Mouse (Mus musculus) heart, embryonic 14.5 days (tissue): Measurements from ENCODE around the gene Terb1. TPM values are rescaled to one million over a fixed set of nuclear protein-coding genes. Genes with fewer than 3 reads are reported as not detected.
A peak's percentile ranks its signal among the peaks of the same experiment; 100 is the strongest.

Experiments
- ATAC-seq: fragments of 200-750 bp; cut with Nextera tagmentation; 2 replicates; pipeline ENCODE4 v1.8.0; 2017; ENCODE audit warnings: low read depth, moderate TSS enrichment; ENCODE audit not compliant: insufficient number of reproducible peaks, insufficient read depth, low FRiP score
- H3K27ac ChIP-seq, 2 experiments: fragments of 200-500 bp in 1 of 2; fragments of 300-500 bp in 1 of 2; sonication (generic) in 1 of 2; replicated peaks in 1 of 2; 2 replicates each; pipeline ENCODE4 v1.5.1; 2012 to 2014; ENCODE audit warnings: low read depth in 2 of 2, low read length in 2 of 2, control low read depth in 1 of 2, mild to moderate bottlenecking in 1 of 2, mixed read lengths in 1 of 2; ENCODE audit not compliant: control insufficient read depth in 1 of 2, insufficient read depth in 1 of 2
- H3K27me3 ChIP-seq: fragments of 300-500 bp; sonication (generic); 2 replicates; pipeline ENCODE4 v1.6.1; 2014; ENCODE audit warnings: mild to moderate bottlenecking, low read length, control low read depth; ENCODE audit not compliant: control insufficient read depth, insufficient read depth
- H3K36me3 ChIP-seq: fragments of 300-500 bp; sonication (generic); 2 replicates; pipeline ENCODE4 v1.6.1; 2014; ENCODE audit warnings: mild to moderate bottlenecking, control low read depth, low read length, mixed read lengths; ENCODE audit not compliant: control insufficient read depth, insufficient read depth
- H3K4me1 ChIP-seq, 2 experiments: fragments of 200-500 bp in 1 of 2; fragments of 300-500 bp in 1 of 2; sonication (generic) in 1 of 2; 2 replicates each; pipeline ENCODE4 v1.6.1; 2012 to 2014; ENCODE audit warnings: low read length in 2 of 2, control low read depth in 1 of 2, mixed read lengths in 1 of 2; ENCODE audit not compliant: control insufficient read depth in 2 of 2, insufficient read depth in 2 of 2
- H3K4me2 ChIP-seq: fragments of 300-500 bp; sonication (generic); 2 replicates; pipeline ENCODE4 v1.6.1; 2014; ENCODE audit warnings: mild to moderate bottlenecking, low read length
- H3K4me3 ChIP-seq, 2 experiments: fragments of 200-500 bp in 1 of 2; fragments of 300-500 bp in 1 of 2; sonication (generic) in 1 of 2; 2 replicates each; pipeline ENCODE4 v1.5.1; 2012 to 2014; ENCODE audit warnings: low read length in 2 of 2, mild to moderate bottlenecking in 2 of 2, control low read depth in 1 of 2, low read depth in 1 of 2, moderate library complexity in 1 of 2; ENCODE audit not compliant: control insufficient read depth in 1 of 2, insufficient read depth in 1 of 2
- H3K9ac ChIP-seq: fragments of 300-500 bp; sonication (generic); 2 replicates; pipeline ENCODE4 v1.6.1; 2014; ENCODE audit warnings: mild to moderate bottlenecking, low read length
- H3K9me3 ChIP-seq: fragments of 300-500 bp; sonication (generic); 2 replicates; pipeline ENCODE4 v1.6.1; 2016; ENCODE audit warnings: low read length, control low read depth; ENCODE audit not compliant: control insufficient read depth
- WGBS: fragments of 180-500 bp; shearing (Covaris S2); extraction: QIAGEN DNeasy Blood & Tissue Kit; methylation state at CpG from one replicate; pipeline ENCODE4 v1.1.7; 2014; 5-methylcytosine and 5-hydroxymethylcytosine counted together
- polyA plus RNA-seq: library from polyadenylated mRNA; unstranded; fragments of >200 nt; fragmentation: Nextera tagmentation; extraction: Ambion mirVana; gene quantifications from 2 replicates; pipeline ENCODE4 v1.2.1, GENCODE M21; 2014

The Terb1 gene
- polyA plus RNA-seq, 1 experiment from 2014 or later = not detected

- no peak overlapping the region for H3K27ac ChIP-seq
- no peaks in the 10 kb centered on the region for H3K27me3 ChIP-seq
- no peak overlapping the region for H3K4me3 ChIP-seq
- no peak overlapping the region for H3K4me2 ChIP-seq
- 66% methylated on average over 13 of the region's 13 CpGs for WGBS
- H3K36me3 ChIP-seq = peaks cover 83% of the 10 kb centered on the region
- no peaks in the 10 kb centered on the region for H3K9me3 ChIP-seq
- no peak overlapping the region for H3K9ac ChIP-seq
- peaks cover 13 to 39% of the 10 kb centered on the region in 2 experiments for H3K4me1 ChIP-seq
- no peak for ATAC-seq
These were observed 72.1 kb downstream of the Terb1 start for GRCm38 (mm10) chr8:104437494-104438135.

GRCm38 (mm10) chr8:104436591-104436990, 73.1 kb downstream of the Terb1 start:
- H3K36me3 ChIP-seq = peaks cover 93% of the 10 kb centered on the region
- 85% methylated on average over 4 of the region's 4 CpGs for WGBS
- H3K9ac ChIP-seq = peak overlapping the region; percentile 52; the same call in 1 of the 2 replicates
- no peak for ATAC-seq
- H3K27ac ChIP-seq = peak overlapping the region; percentile 78 to 84
- no peaks in the 10 kb centered on the region for H3K27me3 ChIP-seq
- no peak overlapping the region for H3K4me3 ChIP-seq
- no peak overlapping the region for H3K4me2 ChIP-seq
- H3K9me3 ChIP-seq = no peaks in the 10 kb centered on the region
- peaks cover 13 to 36% of the 10 kb centered on the region in 2 experiments for H3K4me1 ChIP-seq

GRCm38 (mm10) chr8:104436038-104436437, 73.7 kb downstream of the Terb1 start:
- ATAC-seq = peak; percentile 93
- peak overlapping the region; percentile 78 to 84 for H3K27ac ChIP-seq
- H3K9ac ChIP-seq = peak overlapping the region; percentile 52; the same call in 1 of the 2 replicates
- peak overlapping the region; percentile 28 for H3K4me2 ChIP-seq
- WGBS = 7% methylated on average over 12 of the region's 12 CpGs
- peaks cover 96% of the 10 kb centered on the region for H3K36me3 ChIP-seq
- no peaks in the 10 kb centered on the region for H3K27me3 ChIP-seq
- H3K4me1 ChIP-seq = peaks cover 10 to 31% of the 10 kb centered on the region in 2 experiments
- H3K9me3 ChIP-seq = no peaks in the 10 kb centered on the region
- H3K4me3 ChIP-seq = no peak overlapping the region

DNA sequence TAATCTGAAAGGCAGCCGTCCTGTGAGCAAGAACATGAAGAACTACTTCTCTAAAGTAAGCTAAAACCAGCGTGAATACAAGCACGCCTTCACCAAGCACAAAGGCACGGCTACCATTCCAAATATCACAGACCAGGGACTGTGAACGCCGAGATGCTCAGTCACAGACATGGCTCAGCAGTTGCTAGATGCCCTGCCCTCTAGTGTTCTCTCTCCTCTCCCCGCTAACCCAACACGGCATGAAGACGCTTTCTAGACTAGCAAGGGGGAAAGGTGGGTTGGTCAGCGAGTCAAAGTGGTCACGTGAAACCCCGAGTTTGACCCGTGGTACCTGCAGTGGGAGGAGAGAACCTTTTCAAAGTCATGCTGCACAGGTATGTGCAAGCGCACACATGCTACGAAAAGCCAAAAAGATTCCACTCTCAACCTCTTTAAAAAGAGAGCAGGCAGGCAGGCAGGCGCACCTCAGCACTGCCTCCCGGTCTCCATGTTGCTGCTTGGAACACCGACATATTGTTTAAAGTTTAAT, 74.8 kb downstream of the Terb1 start:
- WGBS = 87% methylated on average over 18 of the region's 18 CpGs
- Histone ChIP-seq H3K4me3 (no peak overlapping the region), H3K27ac (no peak overlapping the region), H3K4me1 (peaks cover 10 to 25% of the 10 kb centered on the region in 2 experiments), H3K9ac (no peak overlapping the region), H3K36me3 (peaks cover 97% of the 10 kb centered on the region), H3K4me2 (no peak overlapping the region), H3K27me3 (no peaks in the 10 kb centered on the region), H3K9me3 (no peaks in the 10 kb centered on the region)
- no peak for ATAC-seq

DNA sequence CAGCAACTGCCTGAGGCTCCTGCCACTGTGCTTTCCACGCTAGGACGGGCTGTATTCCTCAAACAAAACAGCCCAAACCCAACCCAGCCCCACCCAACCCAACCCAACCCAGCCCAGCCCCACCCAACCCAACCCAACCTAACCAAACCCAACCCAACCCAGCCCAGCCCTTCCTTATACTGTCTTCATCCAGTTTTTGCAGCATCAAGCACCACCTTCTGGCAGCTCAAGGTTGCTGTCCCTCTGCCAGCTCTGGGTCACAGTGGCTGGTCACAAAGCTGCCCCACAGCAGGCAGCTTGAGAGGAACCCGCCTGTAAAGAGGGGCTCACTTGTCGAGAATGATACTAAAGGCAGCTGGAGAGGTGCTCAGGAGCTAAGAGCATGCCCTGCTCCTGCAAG, 75.4 kb downstream of the Terb1 start:
- Histone ChIP-seq H3K27ac (no peak overlapping the region), H3K4me3 (no peak overlapping the region), H3K36me3 (peaks cover 97% of the 10 kb centered on the region), H3K9me3 (no peaks in the 10 kb centered on the region), H3K4me1 (peaks cover 10 to 25% of the 10 kb centered on the region in 2 experiments), H3K9ac (no peak overlapping the region), H3K27me3 (no peaks in the 10 kb centered on the region), H3K4me2 (no peak overlapping the region)
- no peak for ATAC-seq
- WGBS = 79% methylated on average over 4 of the region's 4 CpGs

DNA sequence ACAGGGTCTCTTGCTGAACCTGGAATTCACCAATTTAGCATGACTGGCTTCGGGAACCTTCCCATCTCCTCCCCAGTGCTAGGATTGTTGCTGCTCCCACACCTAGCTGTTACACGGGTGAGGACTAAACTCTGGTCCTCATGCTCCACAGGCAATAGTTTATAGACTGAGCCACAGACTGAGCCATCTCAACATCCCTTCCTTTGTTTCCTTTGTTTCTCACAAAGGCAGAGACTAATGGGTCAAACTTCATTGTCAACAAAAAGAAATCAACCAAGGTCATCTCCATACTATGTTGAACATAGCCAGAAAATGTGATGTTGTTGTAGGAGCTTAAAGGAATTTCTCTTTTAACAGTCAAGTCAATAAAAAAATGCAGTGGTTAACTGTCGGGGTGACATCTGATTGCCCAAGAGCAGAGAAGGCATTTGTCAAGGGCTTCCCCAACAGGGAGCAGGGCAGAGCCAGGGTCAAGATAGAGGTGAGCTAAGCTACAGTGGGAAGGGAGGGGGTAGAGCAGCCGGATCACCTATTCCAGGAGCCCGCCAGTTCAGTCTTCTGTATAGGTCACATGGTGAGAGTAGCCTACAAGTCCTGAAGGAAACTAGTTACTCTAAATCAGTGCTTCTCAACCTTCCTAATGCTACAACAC, 76.4 kb downstream of the Terb1 start:
- peaks cover 97% of the 10 kb centered on the region for H3K36me3 ChIP-seq

GRCm38 (mm10) chr8:104432656-104433055, 77.1 kb downstream of the Terb1 start:
- Histone ChIP-seq H3K36me3 (peaks cover 99% of the 10 kb centered on the region), H3K27ac (no peak overlapping the region), H3K4me3 (no peak overlapping the region), H3K4me1 (peaks cover 10 to 25% of the 10 kb centered on the region in 2 experiments), H3K9me3 (no peaks in the 10 kb centered on the region), H3K4me2 (no peak overlapping the region), H3K9ac (no peak overlapping the region), H3K27me3 (no peaks in the 10 kb centered on the region)
- ATAC-seq = no peak
- 97% methylated on average over 6 of the region's 6 CpGs for WGBS

More for the DNA sequence above, 76.4 kb downstream of the Terb1 start:
- WGBS = 91% methylated on average over 5 of the region's 5 CpGs
- no peak overlapping the region for H3K4me2 ChIP-seq
- no peaks in the 10 kb centered on the region for H3K9me3 ChIP-seq
- ATAC-seq = no peak
- no peak overlapping the region for H3K9ac ChIP-seq
- H3K4me3 ChIP-seq = no peak overlapping the region
- H3K4me1 ChIP-seq = peaks cover 10 to 25% of the 10 kb centered on the region in 2 experiments
- no peak overlapping the region for H3K27ac ChIP-seq
- no peaks in the 10 kb centered on the region for H3K27me3 ChIP-seq
